Mouse (Mus musculus) liver, adult 2 months (tissue): ENCODE data around the gene Timp3. TPM values are rescaled to one million over a fixed set of nuclear protein-coding genes. Genes with fewer than 3 reads are reported as not detected.

Experiments used
- DNase-seq: peaks from one replicate; pipeline ENCODE4 v3.0.0-alpha.2; 2011; ENCODE audit warnings: low read depth, low spot score; ENCODE audit errors: extremely low read depth
- H3K27ac ChIP-seq: fragments of 200-500 bp; replicated peaks from 2 replicates; pipeline ENCODE4 v1.5.1; 2012; ENCODE audit warnings: low read depth, mild to moderate bottlenecking, control low read depth, inconsistent platforms, low read length; ENCODE audit not compliant: insufficient read depth
- H3K27me3 ChIP-seq: fragments of 200-500 bp; 2 replicates; pipeline ENCODE4 v1.6.1; 2012; ENCODE audit warnings: mild to moderate bottlenecking, moderate library complexity, low read length, inconsistent platforms; ENCODE audit not compliant: control insufficient read depth, insufficient read depth
- H3K36me3 ChIP-seq: fragments of 200-500 bp; 2 replicates; pipeline ENCODE4 v1.6.1; 2012; ENCODE audit warnings: low read length, inconsistent platforms; ENCODE audit not compliant: control insufficient read depth, insufficient read depth
- H3K4me1 ChIP-seq: fragments of 200-500 bp; 2 replicates; pipeline ENCODE4 v1.6.1; 2011; ENCODE audit warnings: low read length; ENCODE audit not compliant: control insufficient read depth, insufficient read depth
- H3K4me3 ChIP-seq: fragments of 200-500 bp; 2 replicates; pipeline ENCODE4 v1.5.1; 2011; ENCODE audit warnings: low read depth, mild to moderate bottlenecking, control low read depth, low read length, moderate library complexity; ENCODE audit not compliant: insufficient read depth
- H3K79me2 ChIP-seq: fragments of 200-500 bp; 2 replicates; pipeline ENCODE4 v1.6.1; 2012; ENCODE audit warnings: inconsistent platforms, mild to moderate bottlenecking, low read length, moderate library complexity; ENCODE audit not compliant: control insufficient read depth, insufficient read depth
- H3K9ac ChIP-seq: fragments of 200-500 bp; 2 replicates; pipeline ENCODE4 v1.6.1; 2012; ENCODE audit warnings: low read depth, mild to moderate bottlenecking, control low read depth, inconsistent platforms, low read length
- CTCF ChIP-seq: fragments of 200-500 bp; IDR thresholded peaks from 2 replicates; pipeline ENCODE4 v1.5.1; 2011; ENCODE audit warnings: low read depth, low read length, control low read depth
- POLR2A ChIP-seq: fragments of 200-500 bp; IDR thresholded peaks from 2 replicates; pipeline ENCODE4 v1.6.1; 2011; ENCODE audit warnings: low read length, control low read depth; ENCODE audit not compliant: insufficient read depth; ENCODE audit errors: extremely low read depth
- WGBS: fragments of 180-500 bp; shearing (Covaris S2); methylation state at CpG from one replicate; pipeline ENCODE4 v1.1.7; 2018; 5-methylcytosine and 5-hydroxymethylcytosine counted together
- polyA plus RNA-seq: library from polyadenylated mRNA; depleted of rRNA; stranded (reverse); fragments of >200 nt; gene quantifications from 2 replicates; pipeline ENCODE4 v1.2.3, GENCODE M21; 2012; rRNA removed
- total RNA-seq: library from RNA; depleted of rRNA; stranded (reverse); fragments of >200 nt; gene quantifications from 2 replicates; pipeline ENCODE4 v1.2.3, GENCODE M21; 2014; rRNA removed

Timp3 gene
- total RNA-seq (12.8 and 17.6 TPM in 2 replicates), polyA plus RNA-seq (5.2 and 5.6 TPM in 2 replicates)

DNA sequence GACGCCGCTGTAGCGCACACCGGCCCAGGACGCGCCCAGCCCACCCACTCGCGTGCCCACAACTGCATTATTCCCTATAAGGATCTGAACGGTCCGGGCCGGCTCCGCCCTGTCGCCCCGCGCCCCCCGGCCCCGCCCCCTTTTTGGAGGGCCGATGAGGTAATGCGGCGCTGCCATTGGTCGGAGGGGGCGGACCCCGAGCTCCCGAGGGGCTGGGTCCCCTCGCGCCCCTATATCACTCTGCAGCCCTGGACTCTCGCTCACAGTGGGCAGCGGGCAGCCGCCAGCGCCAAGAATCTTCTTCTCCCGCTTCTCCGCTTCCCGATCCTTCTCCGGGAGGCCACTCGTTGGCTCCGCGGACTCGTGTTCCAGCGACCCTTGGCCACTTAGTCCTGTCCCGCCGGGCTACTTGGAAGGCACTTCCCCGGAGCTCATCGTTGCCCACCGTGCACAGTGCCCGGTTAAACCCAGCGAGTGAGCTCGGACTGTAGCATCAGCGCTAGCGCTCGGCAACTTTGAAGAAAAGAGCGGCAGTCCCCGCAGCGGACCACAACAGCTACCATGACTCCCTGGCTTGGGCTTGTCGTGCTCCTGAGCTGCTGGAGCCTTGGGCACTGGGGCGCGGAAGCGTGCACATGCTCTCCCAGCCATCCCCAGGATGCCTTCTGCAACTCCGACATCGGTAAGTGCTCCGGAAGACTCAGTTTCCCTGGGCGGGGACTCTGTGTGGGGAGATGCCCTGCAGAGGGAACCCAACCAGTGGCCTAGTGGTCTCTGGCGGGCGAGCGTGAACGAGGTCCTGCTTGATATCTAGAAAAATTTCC, at the start of gene Timp3:
Timp3 (plus strand) TSS at position 80 of the 824 bp plus-strand sequence.
- DNase-seq: no peak
- peak; percentile 70 for TF ChIP-seq POLR2A
- TF ChIP-seq CTCF: no peak
- peak within 1 kb of the TSS; percentile 22 for H3K27ac ChIP-seq

GRCm38 (mm10) chr10:86256221-86256620, 44.0 kb upstream of the Timp3 start:
- H3K27ac ChIP-seq: no peak overlapping the region

More for the DNA sequence above, at the start of gene Timp3:
- no peaks in the 10 kb centered on the region; the same call in 1 of the 2 replicates for H3K27me3 ChIP-seq
- WGBS: 5% methylated on average over 65 of the region's 65 CpGs
- no peaks in the 10 kb centered on the region for H3K36me3 ChIP-seq
- H3K9ac ChIP-seq: peak within 1 kb of the TSS; percentile 82
- H3K79me2 ChIP-seq: 0 out of 2 replicates have a peak, but pooled peaks cover 3% of the 10 kb centered on the region
- H3K4me1 ChIP-seq: peaks cover 1% of the 10 kb centered on the region; the same call in 1 of the 2 replicates
- peak within 1 kb of the TSS; percentile 65 for H3K4me3 ChIP-seq

GRCm38 (mm10) chr10:86257045-86257444, 43.1 kb upstream of the Timp3 start:
- no peak overlapping the region for H3K9ac ChIP-seq
- no peak overlapping the region for H3K4me3 ChIP-seq
- H3K79me2 ChIP-seq: no peaks in the 10 kb centered on the region
- no peak for DNase-seq
- H3K27ac ChIP-seq: no peak overlapping the region
- no peaks in the 10 kb centered on the region for H3K4me1 ChIP-seq
- H3K27me3 ChIP-seq: no peaks in the 10 kb centered on the region
- WGBS: 81% methylated on average over 3 of the region's 3 CpGs
- H3K36me3 ChIP-seq: no peaks in the 10 kb centered on the region
- TF ChIP-seq POLR2A: no peak

More at GRCm38 (mm10) chr10:86256221-86256620, 44.0 kb upstream of the Timp3 start:
- H3K4me1 ChIP-seq: no peaks in the 10 kb centered on the region
- 70% methylated on average over 4 of the region's 4 CpGs for WGBS
- H3K9ac ChIP-seq: no peak overlapping the region
- H3K27me3 ChIP-seq: no peaks in the 10 kb centered on the region
- H3K36me3 ChIP-seq: no peaks in the 10 kb centered on the region
- TF ChIP-seq CTCF (no peak), POLR2A (no peak)
- DNase-seq: no peak
- no peak overlapping the region for H3K4me3 ChIP-seq
- no peaks in the 10 kb centered on the region for H3K79me2 ChIP-seq

GRCm38 (mm10) chr10:86258046-86258445, 42.1 kb upstream of the Timp3 start:
- no peaks in the 10 kb centered on the region for H3K36me3 ChIP-seq
- WGBS: 87% methylated on average over 4 of the region's 4 CpGs
- H3K27ac ChIP-seq: no peak overlapping the region
- H3K4me1 ChIP-seq: no peaks in the 10 kb centered on the region
- no peak for TF ChIP-seq POLR2A
- no peak for TF ChIP-seq CTCF
- no peaks in the 10 kb centered on the region for H3K79me2 ChIP-seq
- H3K4me3 ChIP-seq: no peak overlapping the region
- no peaks in the 10 kb centered on the region for H3K27me3 ChIP-seq
- no peak overlapping the region for H3K9ac ChIP-seq
- DNase-seq: no peak

GRCm38 (mm10) chr10:86258992-86259391, 41.2 kb upstream of the Timp3 start:
- H3K36me3 ChIP-seq: no peaks in the 10 kb centered on the region
- no peak overlapping the region for H3K4me3 ChIP-seq
- TF ChIP-seq CTCF (no peak), POLR2A (no peak)
- DNase-seq: no peak
- H3K27me3 ChIP-seq: no peaks in the 10 kb centered on the region
- no peaks in the 10 kb centered on the region for H3K4me1 ChIP-seq
- H3K27ac ChIP-seq: no peak overlapping the region
- 95% methylated on average over 3 of the region's 3 CpGs for WGBS
- H3K79me2 ChIP-seq: no peaks in the 10 kb centered on the region
- H3K9ac ChIP-seq: no peak overlapping the region

GRCm38 (mm10) chr10:86261725-86262124, 38.4 kb upstream of the Timp3 start:
- Histone ChIP-seq H3K36me3 (no peaks in the 10 kb centered on the region), H3K27ac (no peak overlapping the region), H3K4me1 (no peaks in the 10 kb centered on the region), H3K79me2 (no peaks in the 10 kb centered on the region), H3K9ac (no peak overlapping the region), H3K27me3 (no peaks in the 10 kb centered on the region), H3K4me3 (no peak overlapping the region)
- 90% methylated on average over 2 of the region's 2 CpGs for WGBS
- DNase-seq: no peak
- TF ChIP-seq CTCF (no peak), POLR2A (no peak)
